Mouse (Mus musculus) neural tube, embryonic 14.5 days (tissue): ENCODE data around the gene Sptssb. TPM values are rescaled to one million over a fixed set of nuclear protein-coding genes. Genes with fewer than 3 reads are reported as not detected.

Source experiments
- ATAC-seq: fragments of 200-750 bp; cut with Nextera tagmentation; 2 replicates; pipeline ENCODE4 v1.8.0; 2017; ENCODE audit warnings: low read depth, mild to moderate bottlenecking, moderate TSS enrichment, moderate library complexity
- H3K27ac ChIP-seq: fragments of 300-500 bp; sonication (generic); 2 replicates; pipeline ENCODE4 v1.5.1; 2014; ENCODE audit warnings: low read depth, mild to moderate bottlenecking, control low read depth, low read length, moderate library complexity, mixed read lengths
- H3K27me3 ChIP-seq: fragments of 300-500 bp; sonication (generic); 2 replicates; pipeline ENCODE4 v1.6.1; 2014; ENCODE audit warnings: low read length; ENCODE audit not compliant: control insufficient read depth, insufficient read depth
- H3K36me3 ChIP-seq: fragments of 300-500 bp; sonication (generic); 2 replicates; pipeline ENCODE4 v1.6.1; 2014; ENCODE audit warnings: low read length, mixed read lengths; ENCODE audit not compliant: control insufficient read depth, insufficient read depth
- H3K4me1 ChIP-seq: fragments of 300-500 bp; sonication (generic); 2 replicates; pipeline ENCODE4 v1.6.1; 2014; ENCODE audit warnings: low read length; ENCODE audit not compliant: control insufficient read depth, insufficient read depth
- H3K4me2 ChIP-seq: fragments of 300-500 bp; sonication (generic); 2 replicates; pipeline ENCODE4 v1.6.1; 2014; ENCODE audit warnings: mild to moderate bottlenecking, low read depth, low read length, control low read depth
- H3K4me3 ChIP-seq: fragments of 300-500 bp; sonication (generic); 2 replicates; pipeline ENCODE4 v1.5.1; 2014; ENCODE audit warnings: low read depth, low read length, control low read depth, mixed read lengths
- H3K9ac ChIP-seq: fragments of 300-500 bp; sonication (generic); replicated peaks from 2 replicates; pipeline ENCODE4 v1.6.1; 2014; ENCODE audit warnings: low read depth, mild to moderate bottlenecking, control low read depth, low read length, mixed read lengths
- H3K9me3 ChIP-seq: fragments of 300-500 bp; sonication (generic); 2 replicates; pipeline ENCODE4 v1.6.1; 2016; ENCODE audit warnings: low read length; ENCODE audit not compliant: control insufficient read depth
- WGBS: fragments of 180-500 bp; shearing (Covaris S2); extraction: QIAGEN DNeasy Blood & Tissue Kit; methylation state at CpG from one replicate; pipeline ENCODE4 v1.1.7; 2014; 5-methylcytosine and 5-hydroxymethylcytosine counted together
- polyA plus RNA-seq: library from polyadenylated mRNA; unstranded; fragments of >200 nt; fragmentation: Nextera tagmentation; extraction: Ambion mirVana; gene quantifications from 2 replicates; pipeline ENCODE4 v1.2.1, GENCODE M21; 2014

The Sptssb gene
- polyA plus RNA-seq, 1 experiment from 2014 or later = 1.4 TPM

GRCm38 (mm10) chr3:69861789-69862395 is 2.2 kb upstream of the Sptssb start:
- no peaks in the 10 kb centered on the region for H3K36me3 ChIP-seq
- no peak overlapping the region for H3K27ac ChIP-seq
- no peak for ATAC-seq
- H3K27me3 ChIP-seq = no peaks in the 10 kb centered on the region
- WGBS = 64% methylated on average over 9 of the region's 9 CpGs
- no peak overlapping the region for H3K9ac ChIP-seq
- H3K9me3 ChIP-seq = no peaks in the 10 kb centered on the region
- H3K4me3 ChIP-seq = no peak overlapping the region
- H3K4me1 ChIP-seq = no peaks in the 10 kb centered on the region; the same call in 1 of the 2 replicates
- peak overlapping the region; percentile 99 for H3K4me2 ChIP-seq

GRCm38 (mm10) chr3:69860589-69861521 is 1.1 kb upstream of the Sptssb start:
- peak overlapping the region; percentile 99 for H3K4me2 ChIP-seq
- 1% methylated on average over 40 of the region's 40 CpGs for WGBS
- ATAC-seq = peak; percentile 87
- H3K9ac ChIP-seq = peak overlapping the region; percentile 54; the same call in 1 of the 2 replicates
- H3K36me3 ChIP-seq = no peaks in the 10 kb centered on the region
- H3K9me3 ChIP-seq = no peaks in the 10 kb centered on the region
- H3K4me3 ChIP-seq = peak overlapping the region; percentile 53
- H3K27ac ChIP-seq = no peak overlapping the region
- no peaks in the 10 kb centered on the region; the same call in 1 of the 2 replicates for H3K4me1 ChIP-seq
- H3K27me3 ChIP-seq = no peaks in the 10 kb centered on the region

DNA sequence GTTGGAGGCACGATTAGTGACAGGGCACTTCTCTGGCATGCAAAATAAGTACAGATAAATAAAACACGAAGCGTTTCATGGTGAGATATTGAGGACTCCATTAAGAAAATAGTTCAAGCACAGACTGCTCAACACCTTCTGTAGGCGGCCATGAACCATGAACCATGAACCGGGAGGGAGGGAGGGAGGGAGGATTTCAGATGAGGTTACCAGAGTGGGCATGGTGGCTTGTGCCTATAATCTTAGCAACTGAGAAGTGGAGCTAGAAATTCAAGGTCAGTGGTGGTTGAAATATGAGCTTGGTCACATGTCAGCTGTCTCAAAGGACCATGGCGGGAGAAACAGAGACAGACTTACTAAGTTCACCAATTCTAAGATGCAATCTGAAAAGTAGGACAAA is 20.3 kb downstream of the Sptssb start:
- ATAC-seq = no peak
- no peak overlapping the region for H3K4me3 ChIP-seq

GRCm38 (mm10) chr3:69829532-69829931 is 30.2 kb downstream of the Sptssb start:
- Histone ChIP-seq H3K9ac (no peak overlapping the region), H3K36me3 (no peaks in the 10 kb centered on the region), H3K4me2 (no peak overlapping the region), H3K27me3 (no peaks in the 10 kb centered on the region), H3K9me3 (no peaks in the 10 kb centered on the region), H3K4me3 (no peak overlapping the region), H3K4me1 (no peaks in the 10 kb centered on the region), H3K27ac (no peak overlapping the region)
- no peak for ATAC-seq
- 90% methylated on average over 8 of the region's 8 CpGs for WGBS

More for the DNA sequence above, 20.3 kb downstream of the Sptssb start:
- Histone ChIP-seq H3K4me1 (no peaks in the 10 kb centered on the region), H3K4me2 (no peak overlapping the region), H3K36me3 (no peaks in the 10 kb centered on the region), H3K9me3 (no peaks in the 10 kb centered on the region), H3K27me3 (no peaks in the 10 kb centered on the region), H3K27ac (no peak overlapping the region), H3K9ac (no peak overlapping the region)
- 87% methylated on average over 6 of the region's 6 CpGs for WGBS

DNA sequence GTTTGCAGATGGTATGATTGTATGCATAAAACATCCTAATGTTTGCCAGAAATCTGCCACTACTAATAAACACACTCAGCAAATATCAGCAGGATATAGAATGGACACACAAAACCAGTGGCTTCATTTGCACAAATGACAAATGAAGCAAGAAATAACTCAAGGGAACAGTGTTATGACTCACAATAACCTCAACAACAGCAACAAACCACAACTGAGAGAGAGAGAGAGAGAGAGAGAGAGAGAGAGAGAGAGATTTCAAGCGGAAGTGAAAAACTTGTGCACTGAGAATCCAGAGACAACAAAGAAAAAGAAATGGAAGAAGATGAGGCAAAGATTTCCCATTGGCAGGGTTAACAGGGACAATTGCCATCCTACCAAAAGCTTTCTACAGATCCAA is 35.2 kb downstream of the Sptssb start:
- ATAC-seq = no peak
- H3K36me3 ChIP-seq = no peaks in the 10 kb centered on the region
- no peaks in the 10 kb centered on the region for H3K4me1 ChIP-seq
- WGBS = 96% methylated on average over 1 of the region's 1 CpGs
- no peaks in the 10 kb centered on the region for H3K27me3 ChIP-seq
- H3K4me3 ChIP-seq = no peak overlapping the region
- no peaks in the 10 kb centered on the region for H3K9me3 ChIP-seq
- no peak overlapping the region for H3K27ac ChIP-seq
- H3K9ac ChIP-seq = no peak overlapping the region
- no peak overlapping the region for H3K4me2 ChIP-seq

GRCm38 (mm10) chr3:69820614-69821013 is 39.1 kb downstream of the Sptssb start:
- H3K4me2 ChIP-seq = no peak overlapping the region
- H3K9me3 ChIP-seq = no peaks in the 10 kb centered on the region
- no peak overlapping the region for H3K9ac ChIP-seq
- no peaks in the 10 kb centered on the region for H3K36me3 ChIP-seq
- no peaks in the 10 kb centered on the region for H3K4me1 ChIP-seq
- ATAC-seq = no peak
- 86% methylated on average over 7 of the region's 7 CpGs for WGBS
- H3K27ac ChIP-seq = no peak overlapping the region
- no peak overlapping the region for H3K4me3 ChIP-seq
- no peaks in the 10 kb centered on the region for H3K27me3 ChIP-seq

GRCm38 (mm10) chr3:69819851-69820200 is 39.9 kb downstream of the Sptssb start:
- no peaks in the 10 kb centered on the region for H3K27me3 ChIP-seq
- no peak for ATAC-seq
- no peaks in the 10 kb centered on the region for H3K4me1 ChIP-seq
- H3K27ac ChIP-seq = no peak overlapping the region
- H3K4me2 ChIP-seq = no peak overlapping the region
- no peaks in the 10 kb centered on the region for H3K36me3 ChIP-seq
- no peaks in the 10 kb centered on the region for H3K9me3 ChIP-seq
- 12% methylated on average over 3 of the region's 3 CpGs for WGBS
- H3K4me3 ChIP-seq = no peak overlapping the region
- H3K9ac ChIP-seq = no peak overlapping the region

DNA sequence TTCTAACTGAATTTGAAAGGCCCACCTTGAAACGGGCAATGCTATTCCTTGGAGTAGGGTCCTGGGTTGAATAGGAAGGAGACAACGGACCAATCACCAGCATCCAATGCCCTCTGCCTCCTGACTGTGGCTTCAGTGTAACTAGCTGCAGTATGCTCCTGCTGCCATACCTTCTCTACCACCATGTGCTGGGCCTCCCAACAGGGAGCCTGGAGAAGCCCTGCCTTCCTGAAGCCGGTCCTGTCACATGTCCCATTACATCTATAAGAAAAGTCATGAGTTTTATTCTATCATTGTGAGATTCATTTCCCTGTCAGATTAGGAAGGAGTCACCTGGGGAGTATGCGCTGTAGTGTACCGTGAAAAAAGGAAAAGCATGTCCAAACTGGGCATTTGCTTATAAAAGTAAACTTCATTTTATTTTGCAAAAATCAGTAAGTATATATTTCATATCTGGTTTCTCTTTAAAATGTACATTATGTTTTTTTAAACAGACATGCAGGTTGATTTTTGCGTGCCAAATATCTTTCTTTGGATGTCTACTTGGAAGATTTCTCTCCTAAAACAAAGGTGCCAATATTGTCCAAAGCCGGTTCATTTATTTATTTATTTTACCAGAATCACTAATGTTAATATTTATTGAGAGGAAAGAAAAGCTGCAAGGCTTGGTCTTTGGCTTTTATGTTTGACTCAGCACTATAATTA is 40.4 kb downstream of the Sptssb start:
- no peak overlapping the region for H3K4me2 ChIP-seq
- WGBS = 76% methylated on average over 7 of the region's 7 CpGs
- no peaks in the 10 kb centered on the region for H3K9me3 ChIP-seq
- no peaks in the 10 kb centered on the region for H3K27me3 ChIP-seq
- no peak overlapping the region for H3K9ac ChIP-seq
- H3K36me3 ChIP-seq = no peaks in the 10 kb centered on the region
- H3K27ac ChIP-seq = no peak overlapping the region
- H3K4me3 ChIP-seq = no peak overlapping the region
- no peaks in the 10 kb centered on the region for H3K4me1 ChIP-seq
- no peak for ATAC-seq

DNA sequence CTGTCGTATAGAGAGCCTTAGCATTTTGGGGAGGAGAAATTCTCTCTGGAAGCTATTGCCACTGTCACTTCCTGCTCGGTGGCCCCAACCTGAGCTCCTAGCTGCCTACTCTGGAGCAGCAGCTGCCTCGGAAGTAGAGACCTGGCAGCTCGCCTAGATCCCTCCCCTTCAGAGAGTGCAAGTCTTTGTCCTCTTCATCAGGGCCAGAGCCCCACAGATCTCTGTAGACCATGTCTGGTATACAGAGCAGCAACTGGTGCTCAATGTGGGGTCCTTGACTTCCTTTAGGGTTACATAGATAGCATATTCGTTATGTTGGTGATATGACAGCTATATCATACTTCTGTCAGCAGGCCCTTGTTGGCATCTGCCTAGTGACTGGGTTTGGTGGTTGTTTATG is 41.3 kb downstream of the Sptssb start:
- 72% methylated on average over 5 of the region's 5 CpGs for WGBS
- Histone ChIP-seq H3K4me1 (no peaks in the 10 kb centered on the region), H3K4me2 (no peak overlapping the region), H3K4me3 (no peak overlapping the region), H3K27ac (no peak overlapping the region), H3K9me3 (no peaks in the 10 kb centered on the region), H3K27me3 (no peaks in the 10 kb centered on the region), H3K36me3 (no peaks in the 10 kb centered on the region), H3K9ac (no peak overlapping the region)
- ATAC-seq = no peak
